Mouse (Mus musculus): ENCODE data around the gene Mcpt4.
A peak's percentile ranks its signal among the peaks of the same experiment; 100 is the strongest.
"Not testable (repeated sequence)": the region's sequence is repeated elsewhere in the genome, so short reads cannot be mapped to it uniquely, and the experiment has no call there.

DNA sequence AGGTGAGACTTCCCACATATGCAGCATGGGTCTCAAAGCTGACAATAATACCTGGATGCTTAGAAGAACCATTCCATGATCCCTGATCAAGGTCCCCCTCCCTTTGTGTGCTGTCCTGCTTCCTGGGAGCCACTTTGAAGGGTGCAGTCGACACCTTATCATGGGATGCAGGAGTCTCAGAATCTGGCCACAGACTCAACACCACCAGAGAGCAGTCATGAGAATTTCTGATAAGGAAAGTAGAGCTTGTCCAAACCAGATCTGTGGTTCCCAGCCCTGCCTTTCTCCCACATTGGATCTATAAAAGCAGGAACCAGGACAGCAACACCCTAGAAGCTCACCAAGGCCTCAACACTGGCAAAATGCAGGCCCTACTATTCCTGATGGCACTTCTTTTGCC is 20.3 kb downstream of the Mcpt4 start, which contains the start of gene Mcpt2:
- TF ChIP-seq EP300 (IDR thresholded peaks at IDR 0.05; ENCODE audit: low read depth), result peak; percentile 84
- TF ChIP-seq CTCF (IDR thresholded peaks at IDR 0.05; ENCODE audit: low read depth), result not testable (repeated sequence)
